Mouse (Mus musculus) spleen, postnatal 4 days (tissue): ENCODE measurements around the gene Fancc.
A peak's percentile ranks its signal among the peaks of the same experiment; 100 is the strongest.

ENCODE experiments used
- DNase-seq, 2 experiments: peaks; one replicate each; pipeline ENCODE4 v3.0.0; 2022; ENCODE audit warnings: low spot score in 2 of 2

Gene Fancc

GRCm38 (mm10) chr13:63294359-63295193 lies 202.5 kb downstream of the Fancc start:
- DNase-seq: no peak

GRCm38 (mm10) chr13:63293647-63294046 lies 203.4 kb downstream of the Fancc start:
- DNase-seq: no peak

GRCm38 (mm10) chr13:63291016-63291415 lies 206.1 kb downstream of the Fancc start:
- DNase-seq: no peak

GRCm38 (mm10) chr13:63290126-63290525 lies 207.0 kb downstream of the Fancc start:
- no peak for DNase-seq

GRCm38 (mm10) chr13:63289687-63290086 lies 207.4 kb downstream of the Fancc start:
- no peak for DNase-seq

- DNase-seq: no peak
Observed at GRCm38 (mm10) chr13:63289152-63289551, 207.9 kb downstream of the Fancc start.

GRCm38 (mm10) chr13:63286483-63287102 lies 210.5 kb downstream of the Fancc start:
- DNase-seq: no peak

- no peak for DNase-seq
Observed at GRCm38 (mm10) chr13:63284748-63285147, 212.3 kb downstream of the Fancc start.

GRCm38 (mm10) chr13:63283236-63283635 lies 213.8 kb downstream of the Fancc start:
- no peak for DNase-seq

- no peak for DNase-seq
Observed at GRCm38 (mm10) chr13:63281206-63281605, 215.9 kb downstream of the Fancc start.

- DNase-seq: no peak
Observed at GRCm38 (mm10) chr13:63280344-63280743, 216.7 kb downstream of the Fancc start.

- DNase-seq: no peak
Observed at GRCm38 (mm10) chr13:63279807-63280206, 217.3 kb downstream of the Fancc start.

GRCm38 (mm10) chr13:63278796-63279475 lies 218.1 kb downstream of the Fancc start:
- DNase-seq: peak in 1 of 2 experiments; percentile 26

GRCm38 (mm10) chr13:63278141-63278631 lies 218.9 kb downstream of the Fancc start:
- DNase-seq: no peak

- no peak for DNase-seq
Observed at GRCm38 (mm10) chr13:63277316-63277715, 219.8 kb downstream of the Fancc start.

GRCm38 (mm10) chr13:63276389-63276788 lies 220.7 kb downstream of the Fancc start:
- no peak for DNase-seq

GRCm38 (mm10) chr13:63274488-63275166 lies 222.5 kb downstream of the Fancc start:
- DNase-seq: no peak

GRCm38 (mm10) chr13:63273859-63274258 lies 223.2 kb downstream of the Fancc start:
- DNase-seq: no peak

- DNase-seq: no peak
Observed at GRCm38 (mm10) chr13:63272602-63273229, 224.4 kb downstream of the Fancc start.

- no peak for DNase-seq
Observed at GRCm38 (mm10) chr13:63272017-63272601, 225.0 kb downstream of the Fancc start.

GRCm38 (mm10) chr13:63270191-63270590 lies 226.9 kb downstream of the Fancc start:
- DNase-seq: no peak
